7 mouse cellular contexts compared by ENCODE assay signal in the genomic region with DNA sequence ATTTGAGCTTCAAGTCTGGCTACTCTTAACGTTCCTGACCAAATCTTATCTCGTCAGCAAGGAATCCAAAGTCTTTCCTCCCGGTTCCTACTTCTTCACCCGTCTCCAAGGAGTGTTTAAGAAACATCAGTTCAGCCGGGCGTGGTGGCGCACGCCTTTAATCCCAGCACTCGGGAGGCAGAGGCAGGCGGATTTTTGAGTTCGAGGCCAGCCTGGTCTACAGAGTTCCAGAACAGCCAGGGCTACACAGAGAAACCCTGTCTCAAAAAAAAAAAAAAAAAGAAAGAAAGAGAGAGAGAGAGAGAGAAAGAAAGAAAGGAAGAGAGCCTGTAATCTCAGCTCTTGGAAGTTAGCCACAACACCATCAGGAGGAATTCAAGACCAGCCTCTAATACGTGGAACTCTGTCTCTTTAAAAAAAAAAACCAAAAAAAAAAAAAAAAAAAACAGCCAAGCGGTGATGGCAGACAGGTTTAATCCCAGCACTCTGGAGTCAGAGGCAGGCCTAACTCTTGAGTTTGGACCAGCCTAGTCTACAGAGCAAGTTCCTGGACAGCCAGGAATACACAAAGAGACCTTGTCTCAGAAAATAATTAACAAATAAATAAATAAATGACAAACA. TPM values are rescaled to one million over a fixed set of nuclear protein-coding genes. Genes with fewer than 3 reads are reported as not detected.
A peak's percentile ranks its signal among the peaks of the same experiment; 100 is the strongest.
DNase-seq lines count a peak whose midpoint lies in the region; ATAC-seq and TF ChIP-seq lines count a peak whose summit lies in the region.
"Not testable (repeated sequence)": the region's sequence is repeated elsewhere in the genome, so short reads cannot be mapped to it uniquely, and the experiment has no call there.

No protein-coding gene starts in this region.

- not testable (repeated sequence) for TF ChIP-seq CTCF in intestine, postnatal 0 days (IDR thresholded peaks at IDR 0.05; ENCODE audit: low read depth)

- DNase-seq in R1 (ENCODE audit: low read depth, low spot score) = peak; percentile 23
- DNase-seq in forebrain, embryonic 10.5 days (ENCODE audit: extremely low spot score, low spot score); liver, embryonic 11.5 days (ENCODE audit: low spot score); midbrain, embryonic 11.5 days (ENCODE audit: low spot score, missing footprints): not testable (repeated sequence)
- DNase-seq in retina, postnatal 1 day = peak; percentile 3

- H3K4me2 ChIP-seq in heart, embryonic 15.5 days = peak overlapping the region; percentile 82
- H3K4me2 ChIP-seq in intestine, postnatal 0 days (replicated peaks; ENCODE audit: low read depth) = peak overlapping the region; percentile 75
- H3K4me2 ChIP-seq in liver, embryonic 11.5 days = peak overlapping the region; percentile 64
- peak overlapping the region; percentile 83 for H3K4me2 ChIP-seq in midbrain, embryonic 11.5 days

- WGBS in forebrain, embryonic 10.5 days = 34% methylated on average over 13 of the region's 13 CpGs
- 18% methylated on average over 13 of the region's 13 CpGs for WGBS in heart, embryonic 15.5 days
- WGBS in intestine, postnatal 0 days = 19% methylated on average over 13 of the region's 13 CpGs
- 19% methylated on average over 13 of the region's 13 CpGs for WGBS in liver, embryonic 11.5 days
- 39% methylated on average over 13 of the region's 13 CpGs for WGBS in midbrain, embryonic 11.5 days

- not testable (repeated sequence) for H3K9me3 ChIP-seq in forebrain, embryonic 10.5 days; heart, embryonic 15.5 days (replicated peaks); intestine, postnatal 0 days (ENCODE audit: control insufficient read depth); liver, embryonic 11.5 days (ENCODE audit: control insufficient read depth, low read length); midbrain, embryonic 11.5 days (ENCODE audit: control insufficient read depth, low read length)

- H3K27ac ChIP-seq in forebrain, embryonic 10.5 days = peak overlapping the region; percentile 91
- H3K27ac ChIP-seq in heart, embryonic 15.5 days = peak overlapping the region; percentile 95
- peak overlapping the region; percentile 89 for H3K27ac ChIP-seq in intestine, postnatal 0 days (ENCODE audit: low read depth, low read length)
- H3K27ac ChIP-seq in liver, embryonic 11.5 days (ENCODE audit: low read depth, low read length) = peak overlapping the region; percentile 65; the same call in 1 of the 2 replicates
- H3K27ac ChIP-seq in midbrain, embryonic 11.5 days (ENCODE audit: low read depth, low read length) = not testable (repeated sequence)

- H3K4me1 ChIP-seq in forebrain, embryonic 10.5 days = peaks cover 20% of the 10 kb centered on the region
- H3K4me1 ChIP-seq in heart, embryonic 15.5 days (replicated peaks) = peaks cover 22% of the 10 kb centered on the region
- H3K4me1 ChIP-seq in intestine, postnatal 0 days (replicated peaks; ENCODE audit: control insufficient read depth, insufficient read depth, low read length); liver, embryonic 11.5 days (replicated peaks; ENCODE audit: control insufficient read depth, insufficient read depth, low read length); midbrain, embryonic 11.5 days (ENCODE audit: control insufficient read depth, insufficient read depth, low read length): not testable (repeated sequence)

- peak overlapping the region; percentile 90 for H3K9ac ChIP-seq in heart, embryonic 15.5 days
- peak overlapping the region; percentile 90; the same call in 1 of the 2 replicates for H3K9ac ChIP-seq in intestine, postnatal 0 days (ENCODE audit: low read depth, low read length)
- H3K9ac ChIP-seq in liver, embryonic 11.5 days (ENCODE audit: low read depth, low read length) = peak overlapping the region; percentile 89
- H3K9ac ChIP-seq in midbrain, embryonic 11.5 days (ENCODE audit: low read length) = not testable (repeated sequence)

- not testable (repeated sequence) for H3K27me3 ChIP-seq in forebrain, embryonic 10.5 days (ENCODE audit: poor library complexity, severe bottlenecking); heart, embryonic 15.5 days; intestine, postnatal 0 days (replicated peaks; ENCODE audit: control insufficient read depth, insufficient read depth, low read length); liver, embryonic 11.5 days (replicated peaks; ENCODE audit: control insufficient read depth, insufficient read depth, low read length); midbrain, embryonic 11.5 days (ENCODE audit: control insufficient read depth, insufficient read depth, low read length)

- peak overlapping the region; percentile 99 for H3K4me3 ChIP-seq in forebrain, embryonic 10.5 days
- peak overlapping the region; percentile 80 for H3K4me3 ChIP-seq in heart, embryonic 15.5 days
- H3K4me3 ChIP-seq in intestine, postnatal 0 days (ENCODE audit: low read depth, low read length) = peak overlapping the region; percentile 99
- H3K4me3 ChIP-seq in liver, embryonic 11.5 days (ENCODE audit: low read depth, low read length) = peak overlapping the region; percentile 92
- peak overlapping the region; percentile 97 for H3K4me3 ChIP-seq in midbrain, embryonic 11.5 days (ENCODE audit: low read depth, low read length)

- H3K36me3 ChIP-seq in forebrain, embryonic 10.5 days (replicated peaks); heart, embryonic 15.5 days; intestine, postnatal 0 days (ENCODE audit: control insufficient read depth, insufficient read depth); liver, embryonic 11.5 days (ENCODE audit: control insufficient read depth, insufficient read depth, low read length); midbrain, embryonic 11.5 days (ENCODE audit: control insufficient read depth, insufficient read depth, low read length): not testable (repeated sequence)

- ATAC-seq in heart, embryonic 15.5 days (replicated peaks; ENCODE audit: insufficient number of reproducible peaks, insufficient read depth, low FRiP score, low read depth); midbrain, embryonic 11.5 days (ENCODE audit: low FRiP score): not testable (repeated sequence)
- peak; percentile 24; the same call in 1 of the 2 replicates for ATAC-seq in intestine, postnatal 0 days
- peak; percentile 55 for ATAC-seq in liver, embryonic 11.5 days (replicated peaks; ENCODE audit: low FRiP score)

RNA-seq across cellular contexts. Expression of a gene that starts 0.4 kb away (rescaled TPM):
- polyA plus RNA-seq in forebrain, embryonic 10.5 days (2016; fragmentation: Nextera tagmentation; extraction: Ambion mirVana) = 127 and 129 TPM in 2 replicates
- polyA plus RNA-seq in heart, embryonic 15.5 days (2015; fragmentation: Nextera tagmentation; extraction: Ambion mirVana) = 55.1 and 63.6 TPM in 2 replicates
- polyA plus RNA-seq in intestine, postnatal 0 days (2015; fragmentation: Nextera tagmentation; extraction: Ambion mirVana) = 28.1 and 28.5 TPM in 2 replicates
- polyA plus RNA-seq in liver, embryonic 11.5 days (2014; fragmentation: Nextera tagmentation; extraction: Ambion mirVana) = 86.5 and 94.0 TPM in 2 replicates
- 120 and 127 TPM in 2 replicates for polyA plus RNA-seq in midbrain, embryonic 11.5 days (2014; fragmentation: Nextera tagmentation; extraction: Ambion mirVana)
